19 mouse cellular contexts compared by ENCODE assay signal in genomic region chr17:11032366-11032765, GRCm38 (mm10).
"Had no signal": no experiment of that assay in that cellular context is flagged by ENCODE, and none has a peak within 500 bp of the region (broad histone marks: within the 10 kb centered on the region; RNA-seq: fewer than 3 reads in every experiment).

No protein-coding gene starts in this region.

- H3K4me3 ChIP-seq: hindbrain, embryonic 15.5 days; kidney, embryonic 15.5 days; left cerebral cortex, adult 2 months; liver, embryonic 15.5 days; megakaryocyte, embryonic 14.5 days; midbrain, embryonic 10.5 days; midbrain, embryonic 13.5 days; myocyte; neural tube, embryonic 13.5 days had no signal

- H3K9me3 ChIP-seq: hindbrain, embryonic 15.5 days; kidney, embryonic 15.5 days; liver, embryonic 15.5 days; midbrain, embryonic 10.5 days; midbrain, embryonic 13.5 days; neural tube, embryonic 13.5 days had no signal

- H3K36me3 ChIP-seq: hindbrain, embryonic 15.5 days; kidney, embryonic 15.5 days; liver, embryonic 15.5 days; midbrain, embryonic 10.5 days; midbrain, embryonic 13.5 days; neural tube, embryonic 13.5 days had no signal

- H3K9ac ChIP-seq: hindbrain, embryonic 15.5 days; kidney, embryonic 15.5 days; liver, embryonic 15.5 days; midbrain, embryonic 13.5 days; neural tube, embryonic 13.5 days had no signal

- DNase-seq: kidney, adult 11 months; kidney, adult 8-10 months; kidney, postnatal 10 days; kidney, postnatal 36 days; lung, postnatal 14 days; thymus, adult 2 months; thymus, postnatal 14 days; thymus, postnatal 4 days had no signal

- H3K27ac ChIP-seq: hindbrain, embryonic 15.5 days; kidney, embryonic 15.5 days; left cerebral cortex, adult 2 months; liver, embryonic 15.5 days; midbrain, embryonic 10.5 days; midbrain, embryonic 13.5 days; neural tube, embryonic 13.5 days had no signal

- H3K4me1 ChIP-seq: hindbrain, embryonic 15.5 days; kidney, embryonic 15.5 days; liver, embryonic 15.5 days; megakaryocyte, embryonic 14.5 days; midbrain, embryonic 13.5 days; neural tube, embryonic 13.5 days had no signal

- H3K27me3 ChIP-seq: hindbrain, embryonic 15.5 days; kidney, embryonic 15.5 days; liver, embryonic 15.5 days; megakaryocyte, embryonic 14.5 days; midbrain, embryonic 13.5 days; neural tube, embryonic 13.5 days had no signal

- H3K4me2 ChIP-seq: hindbrain, embryonic 15.5 days; kidney, embryonic 15.5 days; liver, embryonic 11.5 days; liver, embryonic 15.5 days; midbrain, embryonic 13.5 days; neural tube, embryonic 13.5 days had no signal

- ATAC-seq: midbrain, embryonic 13.5 days; midbrain, embryonic 16.5 days had no signal
